Mouse (Mus musculus): ENCODE results near the gene Dtymk.
"Not testable (repeated sequence)": the region's sequence is repeated elsewhere in the genome, so short reads cannot be mapped to it uniquely, and the experiment has no call there.

Gene Dtymk

DNA sequence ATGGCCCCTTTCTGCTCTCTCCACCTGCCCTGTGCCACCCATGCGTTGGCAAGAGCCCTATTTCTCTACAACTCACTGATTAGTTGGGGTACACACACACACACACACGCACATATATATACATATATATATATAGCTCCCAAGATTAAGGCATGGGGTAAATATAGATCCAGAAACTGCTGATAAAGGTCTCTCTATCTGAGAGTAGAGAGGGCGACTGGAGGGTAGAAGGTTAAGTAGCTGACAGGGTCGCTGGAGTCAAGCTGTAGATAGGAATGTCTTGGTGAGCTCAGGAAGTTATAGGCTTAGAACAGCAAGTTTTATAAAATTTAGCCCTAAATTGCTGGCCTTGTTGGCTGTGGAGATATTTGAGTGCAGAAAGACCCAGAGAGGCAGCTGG lies 3.1 kb upstream of the Dtymk start:
- DNase-seq (ENCODE audit: low spot score): no peak

GRCm38 (mm10) chr1:93803556-93804507 lies 2.1 kb upstream of the Dtymk start, which contains the start of gene Ing5:
TSS of gene Ing5 (plus strand) at chr1:93803965.
- DNase-seq (ENCODE audit: low spot score): peak; percentile 98

DNA sequence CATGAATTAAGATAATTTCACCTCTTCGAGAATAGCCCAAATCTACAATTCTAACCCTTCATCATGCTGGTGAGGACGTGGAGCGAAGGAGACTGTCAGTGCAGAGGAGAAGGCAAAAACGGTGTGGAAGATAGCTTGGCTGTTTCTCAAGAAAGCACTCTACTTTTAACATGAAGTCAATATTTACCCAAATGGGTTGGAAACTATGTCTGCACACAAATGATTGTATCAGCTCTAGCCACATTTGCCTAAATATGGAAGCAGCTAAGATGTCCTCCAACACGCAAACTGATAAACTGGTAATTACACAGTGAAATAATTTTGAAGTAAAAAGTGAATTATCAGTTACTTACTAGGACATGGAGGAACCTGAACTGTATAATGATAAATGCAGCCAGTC lies 1.0 kb upstream of the Dtymk start:
- DNase-seq (ENCODE audit: low spot score): peak; percentile 12

DNA sequence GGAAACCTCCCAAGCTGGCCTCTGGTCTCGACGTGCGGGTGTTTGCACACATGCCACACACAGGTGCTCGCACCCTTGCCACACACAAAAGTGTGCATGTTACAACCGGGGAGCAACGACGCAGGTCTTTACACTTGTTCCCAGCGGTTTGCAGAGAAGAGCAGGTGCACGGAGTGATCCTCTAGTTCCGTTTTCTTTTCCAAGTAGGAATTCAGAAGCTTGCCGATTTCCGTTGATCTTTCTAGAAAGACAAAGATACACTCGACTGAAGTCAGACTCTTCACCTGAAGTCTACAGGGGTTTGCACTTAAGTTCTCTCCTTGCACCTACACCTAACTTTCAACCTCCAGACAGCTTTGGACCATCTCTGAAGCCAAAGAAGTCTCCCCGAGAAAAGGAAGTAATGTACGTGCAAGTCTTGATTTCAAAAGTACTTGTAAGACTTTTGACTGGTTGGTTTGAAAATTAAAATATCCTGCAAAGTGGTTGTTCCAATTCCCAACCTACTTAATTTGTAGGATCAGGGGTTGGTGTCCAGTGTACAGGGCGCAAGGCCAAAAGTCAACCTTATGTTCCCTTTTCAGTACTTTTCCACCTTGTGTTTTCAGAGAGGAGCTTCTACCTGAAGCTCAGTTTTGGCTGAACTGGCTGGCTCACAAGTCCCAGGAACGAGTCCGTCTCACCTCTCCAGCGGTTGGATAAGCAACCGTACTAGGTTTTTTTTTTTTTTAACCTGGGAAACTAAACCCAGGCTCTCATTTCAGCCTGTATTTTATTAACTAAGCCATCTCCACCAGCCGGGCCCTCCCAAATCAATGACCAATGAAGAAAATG lies 847 bp downstream of the Dtymk start:
- peak; percentile 28 for DNase-seq (ENCODE audit: low spot score)

GRCm38 (mm10) chr1:93795886-93796285 lies 5.8 kb downstream of the Dtymk start:
- no peak for DNase-seq (ENCODE audit: low spot score)

- no peak for DNase-seq (ENCODE audit: low spot score)
Measured at GRCm38 (mm10) chr1:93794526-93794925, 7.2 kb downstream of the Dtymk start.

DNA sequence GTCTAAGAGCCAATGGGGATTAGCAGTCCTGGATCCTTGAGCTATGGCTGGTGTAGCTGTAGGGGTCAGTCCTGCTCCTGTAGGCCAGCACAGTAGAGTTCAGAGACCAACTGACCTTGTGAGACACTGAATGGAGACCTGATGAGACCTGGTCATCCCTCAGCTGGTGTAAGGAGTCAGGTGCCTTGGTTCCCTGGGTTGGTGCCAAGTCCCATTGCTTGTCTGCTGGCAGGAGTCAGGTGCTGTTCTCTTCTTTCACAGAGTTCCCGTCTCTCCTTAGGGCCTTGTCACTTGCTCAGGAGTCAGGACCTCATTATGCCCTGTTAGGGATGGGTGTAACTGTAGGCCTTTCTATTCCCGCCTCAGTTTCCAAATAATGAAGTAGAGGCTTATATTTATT lies 14.8 kb downstream of the Dtymk start:
- no peak for DNase-seq (ENCODE audit: low spot score)

- DNase-seq (ENCODE audit: low spot score): no peak
Measured at GRCm38 (mm10) chr1:93776686-93777085, 25.0 kb downstream of the Dtymk start.

DNA sequence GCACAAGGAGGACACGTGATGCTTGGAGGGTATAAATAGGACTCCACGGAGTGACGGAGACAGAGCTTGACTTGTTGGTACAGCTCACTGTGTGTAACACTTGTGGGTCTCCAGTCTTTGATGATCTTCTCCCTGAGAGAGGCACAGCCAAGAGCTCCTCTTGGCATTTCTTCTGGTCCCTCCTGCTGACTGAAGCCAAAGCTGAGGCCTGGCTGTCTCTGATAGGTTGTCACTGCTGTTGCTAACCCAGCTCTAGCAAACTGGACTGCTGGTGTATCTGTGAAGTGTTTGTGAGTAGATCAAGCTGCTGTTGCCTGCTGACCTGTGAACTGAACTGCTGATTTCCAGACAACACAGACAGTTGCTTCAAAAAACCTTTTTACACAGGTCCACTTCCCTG lies 31.8 kb downstream of the Dtymk start:
- DNase-seq (ENCODE audit: low spot score): no peak

DNA sequence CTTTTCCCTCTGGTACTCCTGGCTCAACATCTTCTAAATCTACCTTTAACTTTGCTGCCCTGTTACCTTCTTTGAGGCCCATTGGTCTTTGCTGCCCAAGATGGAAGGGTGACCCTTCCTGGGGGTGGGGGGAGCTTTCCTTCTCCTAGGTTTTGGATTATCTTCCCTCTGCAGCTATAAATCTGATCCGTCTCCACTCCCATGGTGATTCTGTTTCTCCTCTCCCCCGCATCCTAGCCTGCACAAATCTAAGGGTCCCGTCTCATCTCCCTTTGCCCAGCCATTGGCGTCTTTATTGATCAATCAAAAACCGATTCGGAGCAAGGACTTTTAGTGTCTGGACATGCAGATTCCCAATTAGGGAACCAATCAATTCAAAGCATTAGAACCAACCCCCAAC lies 34.1 kb downstream of the Dtymk start:
- DNase-seq (ENCODE audit: low spot score): no peak

DNA sequence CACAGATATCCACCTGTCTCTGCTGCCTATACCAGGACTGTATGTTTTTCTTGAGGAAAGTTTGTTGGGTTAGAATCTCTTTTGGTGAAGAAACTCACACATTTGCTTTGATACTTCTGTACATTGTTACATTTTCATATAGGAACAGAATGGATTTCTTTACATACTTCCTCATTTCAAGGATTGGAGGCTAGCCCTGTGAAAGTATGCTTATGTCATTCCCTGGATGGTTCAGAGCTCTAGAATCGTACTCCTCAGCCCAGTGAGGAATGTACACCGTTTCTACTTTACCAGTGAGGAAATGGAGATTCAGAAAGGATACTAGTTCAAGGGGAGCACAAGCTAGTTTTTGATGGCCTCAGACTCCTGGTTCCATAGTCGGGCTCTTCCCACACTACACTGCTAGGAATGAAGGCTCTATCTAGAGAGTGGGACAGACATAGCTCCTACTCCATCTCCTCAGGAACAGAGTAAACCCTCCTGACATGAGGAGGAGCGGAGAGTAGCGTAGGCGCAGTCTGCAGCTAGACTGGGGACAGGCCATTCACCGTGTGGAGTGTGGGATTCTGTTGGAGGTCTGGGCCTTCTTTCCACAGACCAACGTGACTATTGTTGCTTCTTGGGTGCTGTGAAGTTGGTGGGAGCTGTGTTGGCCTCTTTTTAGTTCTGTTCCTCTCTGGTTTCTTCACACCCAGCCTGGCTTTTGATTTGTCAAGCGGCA lies 36.7 kb downstream of the Dtymk start:
- no peak for DNase-seq (ENCODE audit: low spot score)

- not testable (repeated sequence) for DNase-seq (ENCODE audit: low spot score)
Measured at GRCm38 (mm10) chr1:93763531-93763930, 38.2 kb downstream of the Dtymk start.

DNA sequence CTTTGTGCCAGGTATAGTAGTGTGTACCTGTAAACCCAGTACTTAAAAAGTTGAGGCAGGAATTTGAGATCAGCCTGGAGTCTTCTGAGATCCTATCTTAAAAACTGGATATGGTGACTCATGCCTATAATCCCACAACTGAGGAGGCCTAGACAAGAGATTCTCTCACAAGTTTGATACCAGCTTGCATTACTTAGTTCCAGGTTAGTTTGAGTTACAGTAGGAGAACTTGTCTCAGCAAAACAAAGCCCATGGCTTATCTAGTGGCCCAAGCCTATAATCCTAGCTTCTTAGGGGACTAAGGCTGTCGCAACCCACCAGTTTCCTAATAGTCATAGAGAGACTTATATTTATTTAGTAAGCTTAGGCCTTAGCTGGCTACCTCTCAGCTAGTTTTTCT lies 41.7 kb downstream of the Dtymk start:
- DNase-seq (ENCODE audit: low spot score): no peak

GRCm38 (mm10) chr1:93756154-93756553 lies 45.6 kb downstream of the Dtymk start:
- DNase-seq (ENCODE audit: low spot score): no peak

- DNase-seq (ENCODE audit: low spot score): peak; percentile 3
Measured at GRCm38 (mm10) chr1:93755618-93756017, 46.1 kb downstream of the Dtymk start.

- DNase-seq (ENCODE audit: low spot score): no peak
Measured at GRCm38 (mm10) chr1:93755291-93755610, 46.5 kb downstream of the Dtymk start.

GRCm38 (mm10) chr1:93754573-93755290 lies 47.0 kb downstream of the Dtymk start, which contains the start of gene Thap4:
TSS of gene Thap4 (minus strand) at chr1:93754864.
- peak; percentile 89 for DNase-seq (ENCODE audit: low spot score)

DNA sequence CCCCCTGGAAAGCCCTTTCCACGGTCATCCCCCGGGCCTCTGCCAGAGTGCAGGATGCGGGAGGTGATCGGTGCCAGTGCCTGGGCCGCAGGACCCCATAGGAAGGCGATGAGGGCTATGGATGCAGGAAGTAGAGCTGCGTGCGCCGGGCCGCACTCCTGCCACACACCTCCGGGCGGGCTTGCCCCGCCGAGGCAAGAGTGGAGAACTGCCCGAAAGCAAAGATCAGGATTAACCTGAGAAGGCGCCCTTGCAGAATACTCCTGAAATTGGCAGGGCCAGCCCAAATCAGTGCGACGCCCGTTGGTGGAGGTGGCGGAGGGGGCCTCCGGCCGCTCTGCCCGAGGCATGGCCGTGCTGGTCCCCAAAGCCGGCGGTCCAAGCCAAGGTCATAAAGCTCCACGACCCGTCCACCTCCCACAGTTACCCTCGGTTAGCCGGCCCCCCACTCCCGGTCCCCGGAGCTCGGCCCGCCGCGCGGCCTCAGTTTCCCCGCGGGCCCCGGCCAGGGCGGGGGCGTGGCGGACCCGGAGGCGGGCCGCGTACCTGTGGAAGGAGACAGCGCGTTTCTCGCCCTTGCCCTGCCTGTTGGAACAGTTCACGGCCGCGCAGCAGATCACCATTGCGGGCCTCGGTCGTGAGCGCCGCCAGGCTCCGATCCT lies 47.7 kb downstream of the Dtymk start:
- DNase-seq (ENCODE audit: low spot score): peak; percentile 51

GRCm38 (mm10) chr1:93751290-93751689 lies 50.4 kb downstream of the Dtymk start, which contains the start of gene Atg4b:
TSS of gene Atg4b (plus strand) at chr1:93751500.
- DNase-seq (ENCODE audit: low spot score): no peak

DNA sequence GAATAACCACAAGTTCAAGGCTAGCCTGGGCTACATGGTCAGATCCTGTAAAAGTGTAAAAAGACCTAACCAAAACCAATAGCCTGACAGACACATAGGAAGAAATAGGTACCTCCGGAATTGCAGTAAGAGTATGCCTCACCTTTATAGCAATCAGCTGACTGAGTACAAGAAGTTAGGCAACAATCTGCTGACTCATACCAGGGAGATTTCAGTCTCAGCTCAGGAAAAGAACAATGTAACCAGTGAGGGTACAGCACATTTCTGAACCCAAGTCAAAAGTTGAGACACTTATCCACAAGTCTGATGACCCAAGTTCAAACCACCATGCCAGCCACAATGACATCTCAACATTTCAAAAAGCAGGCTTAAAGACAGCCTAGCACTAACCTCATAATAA lies 53.2 kb downstream of the Dtymk start:
- DNase-seq (ENCODE audit: low spot score): no peak

- DNase-seq (ENCODE audit: low spot score): no peak
Measured at GRCm38 (mm10) chr1:93746179-93746578, 55.6 kb downstream of the Dtymk start.

Measured in embryo, embryonic 10.5 days (tissue).